Mouse (Mus musculus): ENCODE data around the gene Prss53.

Gene Prss53

DNA sequence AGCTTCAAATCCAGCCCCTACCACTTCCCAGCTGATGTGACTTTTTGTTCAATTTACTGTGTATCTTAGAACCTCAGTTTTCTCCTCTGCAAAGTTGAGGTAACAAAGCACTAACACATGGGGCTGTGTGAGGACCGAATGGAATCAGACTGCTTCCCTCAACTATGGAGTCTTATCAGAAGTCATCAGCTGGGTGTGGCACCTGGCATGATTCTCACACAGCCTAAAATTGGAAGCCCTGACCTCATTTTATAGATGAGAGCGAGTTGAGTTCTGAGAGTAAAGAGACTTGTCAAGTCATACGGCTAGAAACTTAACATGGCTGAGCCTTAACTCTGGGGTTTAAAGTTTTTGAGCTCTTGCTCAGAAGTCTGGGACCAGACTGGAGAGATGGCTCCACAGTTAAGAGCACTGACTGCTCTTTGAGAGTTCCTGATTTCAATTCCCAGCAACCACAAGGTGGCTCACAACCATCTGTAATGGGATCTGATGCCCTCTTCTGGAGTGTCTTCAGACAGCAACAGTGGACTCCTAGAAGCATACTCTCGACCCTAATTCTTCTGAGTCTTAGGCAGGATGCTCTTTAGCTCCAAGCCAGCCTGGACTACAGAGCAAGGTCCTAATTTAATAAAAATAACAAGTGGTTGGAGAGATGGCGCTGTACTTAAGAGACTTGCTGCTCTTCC, 20.5 kb downstream of the Prss53 start:
- no peak for DNase-seq

GRCm38 (mm10) chr7:127869149-127869810, 21.5 kb downstream of the Prss53 start:
- no peak for DNase-seq

DNA sequence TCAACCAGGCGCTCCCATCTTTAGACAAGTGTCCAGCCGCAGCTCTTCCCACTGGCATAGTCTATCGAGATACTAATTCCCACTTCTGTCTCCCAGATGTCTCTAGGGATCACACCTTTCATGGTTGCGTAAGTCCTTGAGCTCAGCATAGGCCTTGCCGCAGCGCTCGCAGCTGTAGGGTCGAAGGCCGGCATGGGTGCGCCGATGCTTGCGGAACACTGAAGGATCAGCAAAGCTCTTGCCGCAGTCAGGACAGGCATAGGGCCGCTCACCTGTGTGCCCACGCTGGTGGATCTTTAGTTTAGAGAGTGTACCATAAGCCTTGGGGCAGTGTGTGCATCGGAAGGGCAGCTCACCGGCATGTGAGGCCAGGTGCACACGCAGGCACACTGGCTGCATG, 23.1 kb downstream of the Prss53 start:
- DNase-seq, result no peak

- DNase-seq, result no peak
These were observed 24.3 kb downstream of the Prss53 start for GRCm38 (mm10) chr7:127866434-127866833.

GRCm38 (mm10) chr7:127858258-127858657, 32.5 kb downstream of the Prss53 start:
- DNase-seq, result no peak

DNA sequence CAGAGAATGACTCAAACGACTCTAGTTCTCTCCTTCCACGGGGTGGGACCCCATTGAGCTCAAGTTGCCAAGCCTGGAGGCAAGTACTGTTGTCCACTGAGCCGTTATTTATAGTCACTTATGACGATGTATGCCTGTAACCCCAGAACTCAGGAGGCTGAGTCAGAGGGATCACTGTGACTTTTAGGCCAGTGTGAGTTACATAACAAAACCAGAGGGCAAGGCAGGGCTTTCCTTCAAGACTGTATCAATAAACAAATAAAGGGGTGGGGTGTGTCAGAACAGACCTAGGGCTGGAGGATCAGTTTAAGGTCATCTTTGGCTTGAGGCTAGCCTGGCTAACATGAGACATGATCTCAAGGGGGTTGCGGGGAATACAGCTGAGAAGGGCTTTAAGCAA, 39.9 kb downstream of the Prss53 start:
- no peak for DNase-seq

DNA sequence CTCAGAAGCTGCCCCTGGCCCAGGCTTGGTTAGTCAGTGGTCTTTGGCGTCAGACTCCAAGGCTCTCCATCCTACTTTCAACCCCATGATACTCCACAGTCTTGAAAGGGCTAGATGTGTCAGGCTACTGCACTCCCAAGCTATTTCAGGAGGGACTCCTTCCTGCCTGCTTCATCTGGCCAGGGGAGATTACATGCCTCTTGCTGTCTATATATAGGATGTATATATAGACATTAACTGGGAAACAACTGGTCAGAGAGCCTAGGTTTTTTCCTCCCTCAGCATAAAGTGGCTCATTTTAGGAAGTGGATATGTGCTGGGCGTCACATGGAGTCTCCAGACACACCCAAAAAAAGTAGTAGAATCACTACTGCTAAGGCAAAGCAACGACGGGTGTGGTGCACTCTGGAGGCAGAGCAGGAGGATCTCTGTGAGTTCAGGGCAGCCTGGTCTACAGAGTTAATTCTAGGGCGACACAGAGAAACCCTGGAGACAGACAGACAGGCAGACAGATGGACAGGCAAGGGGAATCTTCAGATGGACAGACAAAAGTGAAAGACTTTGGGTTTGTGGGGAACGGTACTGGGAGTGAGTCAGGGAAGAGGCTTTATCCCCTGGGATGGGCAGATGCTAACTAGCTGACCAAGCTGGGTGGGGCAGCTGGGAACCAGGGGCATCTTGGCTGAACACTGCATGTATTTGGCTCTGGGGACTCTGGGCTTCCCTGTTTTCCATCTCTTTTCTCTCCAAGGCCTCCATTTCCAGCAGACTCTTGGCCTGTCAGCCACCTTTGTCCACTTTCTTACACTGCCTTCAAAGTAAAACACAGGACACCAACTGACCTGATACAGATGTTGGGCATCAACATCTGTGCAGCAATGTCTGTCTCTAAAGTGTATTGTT, 40.5 kb downstream of the Prss53 start:
- DNase-seq, result no peak

DNA sequence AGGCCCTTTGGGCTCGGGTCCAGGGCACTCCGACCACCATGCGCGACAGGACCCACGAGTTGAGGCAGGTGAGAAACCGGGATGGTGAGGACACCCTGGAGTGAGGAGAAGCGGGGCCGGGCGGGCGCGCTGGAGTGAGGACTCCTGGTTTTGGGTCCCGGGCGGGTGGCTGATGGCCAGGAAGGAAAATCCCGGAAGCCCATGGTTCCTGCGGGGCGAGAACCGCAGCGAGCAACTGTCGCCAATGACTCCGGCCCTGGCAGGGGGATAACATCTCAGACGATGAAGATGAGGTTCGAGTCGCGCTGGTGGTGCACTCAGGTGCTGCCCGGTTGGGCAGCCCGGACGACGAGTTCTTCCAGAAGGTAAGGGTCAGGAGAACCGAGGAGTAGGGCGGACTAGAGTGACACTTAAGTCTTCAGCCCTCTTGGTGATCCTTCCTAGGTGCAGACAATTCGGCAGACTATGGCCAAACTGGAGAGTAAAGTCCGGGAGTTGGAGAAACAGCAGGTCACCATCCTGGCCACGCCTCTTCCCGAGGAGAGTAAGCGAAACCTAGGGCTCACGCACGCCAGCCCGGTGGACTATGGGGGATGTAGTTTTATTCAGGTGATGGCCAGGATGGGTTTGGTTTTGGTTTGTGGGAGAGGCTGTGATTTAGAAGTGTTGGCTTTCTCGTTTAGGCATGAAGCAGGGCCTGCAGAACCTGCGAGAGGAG, 48.6 kb downstream of the Prss53 start:
- peak; percentile 89 for DNase-seq

DNA sequence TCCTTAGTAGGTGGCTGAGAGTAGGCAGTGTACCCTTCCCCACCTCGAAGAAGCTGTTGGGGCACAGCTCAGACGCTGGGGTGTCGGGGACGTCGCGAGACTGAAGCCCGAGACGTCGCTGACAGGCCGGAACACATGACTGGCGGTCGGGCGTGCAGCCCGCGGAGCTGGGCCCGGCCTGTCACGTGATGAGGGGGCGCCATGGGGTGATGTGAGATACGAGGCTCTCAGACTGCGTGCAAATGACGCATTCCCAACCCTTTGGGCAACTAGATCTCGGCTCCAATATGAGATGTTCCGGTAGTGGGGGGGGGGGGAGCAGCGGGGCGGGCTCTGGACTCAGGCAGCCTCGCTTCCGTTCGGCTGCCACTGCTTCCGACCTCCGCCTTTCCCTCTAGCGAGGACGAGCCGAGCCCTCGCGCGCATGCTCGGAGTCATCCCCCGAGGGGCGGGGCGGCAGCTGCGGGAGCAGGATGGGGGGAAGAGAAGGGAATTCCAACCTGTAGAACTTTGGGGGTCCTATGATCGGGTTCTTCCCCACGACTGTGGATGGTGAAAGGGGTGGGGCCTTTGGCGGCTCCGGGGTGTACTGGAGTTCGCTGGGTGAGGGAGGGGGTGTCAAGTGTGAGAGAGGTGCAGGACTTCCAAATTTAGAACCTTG, 49.3 kb downstream of the Prss53 start:
- peak; percentile 94 for DNase-seq

- DNase-seq, result peak; percentile 88
These were observed 49.9 kb downstream of the Prss53 start for GRCm38 (mm10) chr7:127840886-127841285.

DNA sequence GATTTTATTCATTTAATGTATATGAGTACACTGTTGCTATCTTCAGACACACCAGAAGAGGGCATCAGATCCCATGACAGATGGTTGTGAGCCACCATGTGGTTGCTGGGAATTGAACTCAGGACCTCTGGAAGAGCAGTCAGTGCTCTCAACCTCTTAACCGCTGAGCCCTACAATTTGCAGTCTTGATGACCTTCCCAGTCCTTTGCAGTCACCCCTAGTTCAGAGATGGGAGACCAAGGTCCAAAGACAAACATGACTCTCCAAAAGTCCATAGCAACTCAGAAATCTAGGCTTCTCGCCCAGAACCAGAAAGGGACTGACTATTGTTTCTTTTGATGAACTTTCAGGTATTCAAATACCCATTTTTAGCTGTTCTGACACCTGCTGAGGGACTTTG, 50.7 kb downstream of the Prss53 start:
- DNase-seq, result peak; percentile 52

DNA sequence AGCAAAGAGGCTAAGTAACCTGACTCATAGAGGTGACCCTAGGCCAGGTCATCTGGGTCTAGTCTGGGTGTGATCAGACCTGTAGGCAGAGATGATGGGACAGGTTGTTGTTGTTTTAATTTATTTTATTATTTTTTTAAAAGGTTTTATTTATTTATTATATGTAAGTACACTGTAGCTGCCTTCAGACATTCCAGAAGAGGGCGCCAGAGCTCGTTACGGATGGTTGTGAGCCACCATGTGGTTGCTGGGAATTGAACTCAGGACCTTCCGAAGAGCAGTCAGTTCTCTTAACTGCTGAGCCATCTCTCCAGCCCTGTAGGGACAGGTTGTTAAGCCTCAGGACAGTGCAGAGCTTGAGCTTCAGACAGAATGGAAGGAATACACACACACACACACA, 52.9 kb downstream of the Prss53 start:
- peak; percentile 43 for DNase-seq

GRCm38 (mm10) chr7:127837473-127837872, 53.3 kb downstream of the Prss53 start:
- DNase-seq, result peak; percentile 67
